Mouse (Mus musculus) ES-E14 (cell line): ENCODE measurements around the gene Ndufb3.

Experiments
- CHD2 ChIP-seq: IDR thresholded peaks from 2 replicates; pipeline ENCODE4 v1.6.1; 2014; ENCODE audit warnings: mild to moderate bottlenecking, low read depth, low read length, inconsistent platforms
- HCFC1 ChIP-seq: IDR thresholded peaks from 2 replicates; pipeline ENCODE4 v1.6.1; 2012; ENCODE audit warnings: low read length, inconsistent platforms, borderline replicate concordance; ENCODE audit not compliant: insufficient read depth
- ZNF384 ChIP-seq: IDR thresholded peaks from 2 replicates; pipeline ENCODE4 v1.6.1; 2012; ENCODE audit warnings: low read depth, low read length, inconsistent platforms

DNA sequence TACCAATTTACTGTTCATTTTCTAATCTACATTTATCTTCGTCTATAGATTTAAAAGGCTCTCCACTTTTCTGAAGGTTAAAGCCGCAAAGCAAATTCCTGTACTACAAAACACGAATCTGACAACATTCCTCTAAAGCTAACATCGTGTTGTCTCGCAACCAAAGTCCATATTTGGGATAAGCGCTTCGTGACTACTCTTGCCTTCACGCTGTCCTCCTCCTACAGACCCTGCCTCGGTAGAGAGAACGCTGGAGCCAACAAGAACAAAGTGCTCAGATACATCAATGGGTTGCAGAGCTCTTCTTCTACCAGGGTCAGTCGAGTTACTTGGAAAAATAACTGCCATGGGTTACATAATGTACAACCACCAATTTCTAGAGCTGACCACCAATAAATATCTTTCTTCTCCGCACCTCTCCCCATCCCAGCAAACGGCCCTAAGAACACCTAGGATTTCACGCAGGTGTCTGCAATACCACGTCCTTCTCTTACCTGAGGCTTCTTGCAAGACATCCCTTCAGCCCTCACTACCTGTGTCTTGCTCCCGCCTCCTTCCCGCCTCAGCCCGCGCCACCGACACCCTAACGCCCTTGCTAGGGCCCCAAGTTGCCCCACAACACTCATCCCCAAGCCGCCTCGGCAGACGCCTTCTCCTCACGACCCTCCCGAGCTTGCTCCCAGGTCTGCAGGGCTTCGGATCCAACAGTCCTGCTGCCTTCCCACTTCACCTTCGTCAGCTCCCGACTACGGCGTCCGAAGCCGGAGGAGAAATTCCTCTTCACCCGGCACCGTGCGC lies 612 bp upstream of the Ndufb3 start:
- TF ChIP-seq HCFC1 (no peak), ZNF384 (no peak), CHD2 (no peak)
